Mouse (Mus musculus) CH12.LX (cell line): ENCODE results near the gene Napsa. TPM values are rescaled to one million over a fixed set of nuclear protein-coding genes. Genes with fewer than 3 reads are reported as not detected.

Experiments
- DNase-seq: peaks from one replicate; pipeline ENCODE4 v3.0.0-alpha.2; 2013; ENCODE audit errors: extremely low read depth
- H3K27ac ChIP-seq: 2 replicates; pipeline ENCODE4 v1.5.1; 2012; ENCODE audit warnings: low read depth, mild to moderate bottlenecking, control low read depth, moderate library complexity; ENCODE audit not compliant: insufficient read depth
- H3K27me3 ChIP-seq: replicated peaks from 2 replicates; pipeline ENCODE3; 2012; ENCODE audit warnings: inconsistent platforms
- H3K36me3 ChIP-seq, 2 experiments: replicated peaks in 1 of 2; 2 replicates each; pipeline versions ENCODE3 to v1.6.1; 2012; ENCODE audit warnings: inconsistent platforms in 1 of 2, low read length in 1 of 2, mild to moderate bottlenecking in 1 of 2, mixed read lengths in 1 of 2, moderate library complexity in 1 of 2; ENCODE audit not compliant: control insufficient read depth in 1 of 2, insufficient read depth in 1 of 2
- H3K4me1 ChIP-seq, 2 experiments: 2 replicates each; pipeline ENCODE4 v1.6.1; 2012; ENCODE audit warnings: inconsistent platforms in 1 of 2, moderate library complexity in 1 of 2; ENCODE audit not compliant: insufficient read depth in 2 of 2, control insufficient read depth in 1 of 2
- H3K4me2 ChIP-seq: 2 replicates; pipeline ENCODE4 v1.6.1; 2012; ENCODE audit warnings: low read depth, mild to moderate bottlenecking, control low read depth; ENCODE audit not compliant: poor library complexity, insufficient read depth, severe bottlenecking
- H3K4me3 ChIP-seq, 3 experiments: fragments of 150-350 bp in 1 of 3; sonication (generic) in 1 of 3; replicated peaks in 1 of 3; 2 replicates each; pipeline versions ENCODE3 to v1.5.1; 2011 to 2012; ENCODE audit warnings: low read depth in 2 of 3, low read length in 2 of 3, mild to moderate bottlenecking in 2 of 3, moderate library complexity in 2 of 3, control low read depth in 1 of 3, improper control_type of control experiment in 1 of 3, inconsistent platforms in 1 of 3, mixed read lengths in 1 of 3; ENCODE audit not compliant: poor library complexity in 1 of 3
- H3K79me2 ChIP-seq: replicated peaks from 2 replicates; pipeline ENCODE4 v1.6.1; 2012; ENCODE audit warnings: mild to moderate bottlenecking, moderate library complexity; ENCODE audit not compliant: control insufficient read depth, poor library complexity, insufficient read depth, severe bottlenecking; ENCODE audit errors: extremely low read depth
- H3K9ac ChIP-seq: 2 replicates; pipeline ENCODE4 v1.6.1; 2012; ENCODE audit warnings: low read depth, mild to moderate bottlenecking, control low read depth, moderate library complexity; ENCODE audit not compliant: insufficient read depth
- H3K9me3 ChIP-seq: replicated peaks from 2 replicates; pipeline ENCODE3; 2012; ENCODE audit warnings: low read length, inconsistent platforms, mixed read lengths
- CHD1 ChIP-seq: IDR thresholded peaks from 2 replicates; pipeline ENCODE4 v1.6.1; 2012; ENCODE audit warnings: low read depth, low read length, improper control_type of control experiment, inconsistent platforms
- CHD2 ChIP-seq: IDR thresholded peaks from 2 replicates; pipeline ENCODE4 v1.6.1; 2011; ENCODE audit warnings: low read length, improper control_type of control experiment
- E2F4 ChIP-seq: IDR thresholded peaks from 2 replicates; pipeline ENCODE4 v1.6.1; 2011; ENCODE audit warnings: low read depth, low read length, improper control_type of control experiment; ENCODE audit not compliant: insufficient replicate concordance
- ELF1 ChIP-seq: IDR thresholded peaks from 2 replicates; pipeline ENCODE4 v1.6.1; 2014; ENCODE audit warnings: low read depth, mild to moderate bottlenecking, inconsistent platforms, low read length, improper control_type of control experiment
- EP300 ChIP-seq: IDR thresholded peaks from 2 replicates; pipeline ENCODE4 v1.6.1; 2011; ENCODE audit warnings: low read length, improper control_type of control experiment
- GABPA ChIP-seq: IDR thresholded peaks from 2 replicates; pipeline ENCODE4 v1.6.1; 2012; ENCODE audit warnings: low read depth, low read length, improper control_type of control experiment, inconsistent platforms; ENCODE audit not compliant: insufficient replicate concordance
- IRF4 ChIP-seq: IDR thresholded peaks from 2 replicates; pipeline ENCODE4 v1.6.1; 2014; ENCODE audit warnings: low read depth, mild to moderate bottlenecking, inconsistent platforms, low read length, improper control_type of control experiment
- JUN ChIP-seq: IDR thresholded peaks from 2 replicates; pipeline ENCODE4 v1.6.1; 2011; ENCODE audit warnings: low read depth, mild to moderate bottlenecking, low read length, improper control_type of control experiment, moderate library complexity; ENCODE audit not compliant: insufficient read depth
- JUND ChIP-seq: conservative IDR thresholded peaks from 2 replicates; pipeline ENCODE4 v1.6.1; 2011; ENCODE audit warnings: low read depth, low read length, improper control_type of control experiment
- KAT2A ChIP-seq: IDR thresholded peaks from 2 replicates; pipeline ENCODE4 v1.6.1; 2012; ENCODE audit warnings: low read length, improper control_type of control experiment, inconsistent platforms; ENCODE audit not compliant: insufficient replicate concordance
- MAFK ChIP-seq: IDR thresholded peaks from 2 replicates; pipeline ENCODE4 v1.6.1; 2011; ENCODE audit warnings: low read length, improper control_type of control experiment; ENCODE audit not compliant: insufficient replicate concordance
- MAZ ChIP-seq: IDR thresholded peaks from 2 replicates; pipeline ENCODE4 v1.6.1; 2012; ENCODE audit warnings: low read depth, mild to moderate bottlenecking, inconsistent platforms, low read length, improper control_type of control experiment, moderate library complexity
- PAX5 ChIP-seq: IDR thresholded peaks from 2 replicates; pipeline ENCODE4 v1.6.1; 2012; ENCODE audit warnings: low read length, inconsistent platforms, mixed read lengths
- POLR2A ChIP-seq: IDR thresholded peaks from 2 replicates; pipeline ENCODE4 v1.6.1; 2011; ENCODE audit warnings: low read depth, mild to moderate bottlenecking, improper control_type of control experiment, low read length
- POLR2AphosphoS2 ChIP-seq: IDR thresholded peaks from 2 replicates; pipeline ENCODE4 v1.6.1; 2011; ENCODE audit warnings: low read depth, low read length, improper control_type of control experiment
- TBP ChIP-seq: conservative IDR thresholded peaks from 2 replicates; pipeline ENCODE4 v1.6.1; 2011; ENCODE audit warnings: low read depth, low read length, improper control_type of control experiment
- TCF12 ChIP-seq: IDR thresholded peaks from 2 replicates; pipeline ENCODE4 v1.6.1; 2014; ENCODE audit warnings: low read depth, mild to moderate bottlenecking, inconsistent platforms, low read length, improper control_type of control experiment
- UBTF ChIP-seq: IDR thresholded peaks from 2 replicates; pipeline ENCODE4 v1.6.1; 2012; ENCODE audit warnings: low read depth, mild to moderate bottlenecking, inconsistent platforms, low read length, improper control_type of control experiment, moderate library complexity
- USF2 ChIP-seq: conservative IDR thresholded peaks from 2 replicates; pipeline ENCODE4 v1.6.1; 2011; ENCODE audit warnings: low read depth, low read length, improper control_type of control experiment
- ZC3H11A ChIP-seq: IDR thresholded peaks from 2 replicates; pipeline ENCODE4 v1.6.1; 2012; ENCODE audit warnings: low read depth, mild to moderate bottlenecking, inconsistent platforms, low read length, improper control_type of control experiment
- ZKSCAN1 ChIP-seq: IDR thresholded peaks from 2 replicates; pipeline ENCODE4 v1.6.1; 2012; ENCODE audit warnings: low read depth, inconsistent platforms, low read length, improper control_type of control experiment, borderline replicate concordance
- dilution Hi-C: fragments of 300-500 bp; cut with MboI; formaldehyde crosslinking; loops from 2 replicates; pipeline ENCODE4 v1.14.3; 2020; ENCODE audit warnings: low sequenced_read_pairs; ENCODE audit not compliant: extremely low pct_unique_long_range_greater_than_20kb, extremely low pct_ligation_motif_present
- in situ Hi-C: fragments of 300-500 bp; cut with MboI; formaldehyde crosslinking; loops from 3 replicates; pipeline ENCODE4 v1.14.3; 2019; ENCODE audit warnings: low sequenced_read_pairs, low pct_ligation_motif_present, low pct_unique_long_range_greater_than_20kb, mixed read lengths
- polyA plus RNA-seq: library from polyadenylated mRNA; unstranded; fragments of >175 nt; gene quantifications from 2 replicates; pipeline ENCODE4 v1.2.1, GENCODE M21; 2012; ENCODE audit warnings: low read depth; ENCODE audit not compliant: insufficient read length
- total RNA-seq, 2 experiments: library from RNA; depleted of rRNA; stranded (reverse); fragments of 300-350 nt in 1 of 2; fragments of >200 nt in 1 of 2; gene quantifications; 2 replicates each; pipeline ENCODE4 v1.2.3; 2012 to 2014

Napsa gene
- total and polyA plus RNA-seq, 3 experiments, result 175 to 253 (median 194) TPM

DNA sequence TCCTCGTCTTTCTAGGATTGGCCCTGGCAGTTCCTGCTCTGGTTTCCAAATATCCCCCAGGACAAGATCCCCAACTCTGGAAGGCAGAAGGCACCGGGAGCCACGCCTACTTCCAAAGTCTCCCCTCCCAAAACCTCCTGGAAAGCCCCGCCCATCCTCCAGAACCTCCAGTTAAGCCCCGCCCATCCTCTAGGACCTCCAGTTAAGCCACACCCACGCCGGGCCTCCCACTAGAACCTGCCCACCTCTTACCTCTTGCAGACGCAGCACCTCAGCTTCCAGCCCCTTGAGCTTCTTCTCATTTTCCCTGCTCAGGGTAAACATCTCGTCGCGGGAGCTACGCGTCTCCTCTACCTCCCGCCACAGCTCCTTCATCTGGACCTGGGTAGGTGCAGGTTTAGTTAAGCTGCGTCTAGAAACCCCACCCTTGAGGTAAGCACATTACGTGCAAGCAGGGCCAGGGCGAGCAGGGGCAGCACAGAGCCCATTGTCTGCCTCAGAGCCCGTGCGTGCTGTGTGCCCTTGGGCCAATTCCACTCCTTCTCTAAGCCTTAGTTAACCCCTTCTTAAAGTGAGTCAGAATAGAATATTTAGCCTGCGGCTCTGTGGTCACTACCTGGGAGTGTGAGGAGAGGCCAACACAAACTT, 42.0 kb downstream of the Napsa start:
- Histone ChIP-seq H3K4me2 (no peak overlapping the region), H3K4me3 (no peak overlapping the region), H3K9me3 (peaks cover 8% of the 10 kb centered on the region), H3K27ac (no peak overlapping the region), H3K36me3 (no peaks in the 10 kb centered on the region), H3K9ac (no peak overlapping the region), H3K79me2 (no peaks in the 10 kb centered on the region), H3K4me1 (peaks cover 12 to 37% of the 10 kb centered on the region in 2 experiments), H3K27me3 (no peaks in the 10 kb centered on the region)
- in situ Hi-C loops (no loop called here), dilution Hi-C loops (no loop called here)
- no peak for DNase-seq
- TF ChIP-seq KAT2A (no peak), ZKSCAN1 (no peak), POLR2A (no peak), E2F4 (no peak), TBP (no peak), ELF1 (no peak), JUN (no peak), CHD2 (no peak), JUND (no peak), IRF4 (no peak), CHD1 (no peak), MAFK (no peak), POLR2AphosphoS2 (no peak), GABPA (no peak), TCF12 (no peak), UBTF (no peak)

DNA sequence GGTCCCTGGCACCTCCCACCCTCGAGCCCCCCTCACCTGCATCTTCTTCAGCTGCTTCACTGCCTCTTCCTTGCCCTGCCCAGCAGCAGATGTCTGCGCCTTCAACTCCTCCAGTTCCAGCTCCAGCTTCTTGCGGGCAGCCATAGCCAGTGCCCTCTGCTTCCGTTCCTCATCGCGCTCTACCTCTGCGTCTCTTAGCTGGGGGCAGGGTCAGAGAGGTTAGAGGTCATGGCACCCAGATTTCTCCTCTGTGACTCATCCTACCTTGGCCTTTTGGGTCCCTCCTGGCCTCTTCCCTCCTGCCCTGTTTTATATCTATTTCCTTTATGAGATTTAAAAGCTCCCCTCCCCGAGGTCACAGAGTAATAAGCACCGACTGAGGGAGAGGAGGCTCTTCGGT, 43.1 kb downstream of the Napsa start:
- dilution Hi-C loops, result no loop called here
- no peak overlapping the region for H3K9ac ChIP-seq
- no peak for TF ChIP-seq EP300
- no peak for TF ChIP-seq JUND
- no peak for TF ChIP-seq USF2
- TF ChIP-seq PAX5, result no peak
- no peak for TF ChIP-seq POLR2A
- no peak for TF ChIP-seq TBP
- TF ChIP-seq MAZ, result no peak
- no peak for TF ChIP-seq ZC3H11A
- DNase-seq, result no peak
- H3K36me3 ChIP-seq, result no peaks in the 10 kb centered on the region
- H3K79me2 ChIP-seq, result no peaks in the 10 kb centered on the region
- H3K27me3 ChIP-seq, result no peaks in the 10 kb centered on the region
- peaks cover 14% of the 10 kb centered on the region for H3K9me3 ChIP-seq
- no peak overlapping the region for H3K4me2 ChIP-seq
- no peak overlapping the region for H3K4me3 ChIP-seq
- no peak overlapping the region for H3K27ac ChIP-seq
- in situ Hi-C loops, result no loop called here
- H3K4me1 ChIP-seq, result peaks cover 11 to 32% of the 10 kb centered on the region in 2 experiments; a peak in 3 of 4 replicates
